Mouse (Mus musculus) liver, embryonic 14.5 days (tissue): ENCODE measurements at regions not wholly inside any gene's neighbourhood (a gene's known extent, or its start where the extent isn't known, plus 50 kb on each side); places are given as distances from the start of the nearest gene placed in this dataset.

Experiments
- ATAC-seq: fragments of 200-750 bp; cut with Nextera tagmentation; 2 replicates; pipeline ENCODE4 v1.8.0; 2017; ENCODE audit warnings: moderate number of reproducible peaks, mild to moderate bottlenecking, moderate library complexity; ENCODE audit not compliant: insufficient read depth
- DNase-seq, 3 experiments: peaks; one replicate each; pipeline ENCODE4 v3.0.0-alpha.2; 2012 to 2013; ENCODE audit warnings: low read depth in 3 of 3, low spot score in 3 of 3
- H3K27ac ChIP-seq: fragments of 300-500 bp; sonication (generic); 2 replicates; pipeline ENCODE4 v1.5.1; 2014; ENCODE audit warnings: moderate library complexity, mild to moderate bottlenecking, control low read depth, inconsistent platforms
- H3K27me3 ChIP-seq: fragments of 300-500 bp; sonication (generic); 2 replicates; pipeline ENCODE4 v1.6.1; 2014; ENCODE audit warnings: mild to moderate bottlenecking, low read length, moderate library complexity; ENCODE audit not compliant: control insufficient read depth, insufficient read depth
- H3K36me3 ChIP-seq: fragments of 300-500 bp; sonication (generic); replicated peaks from 2 replicates; pipeline ENCODE4 v1.6.1; 2014; ENCODE audit warnings: low read depth; ENCODE audit not compliant: control insufficient read depth, insufficient read depth
- H3K4me1 ChIP-seq, 2 experiments: fragments of 200-500 bp in 1 of 2; fragments of 300-500 bp in 1 of 2; sonication (generic) in 1 of 2; replicated peaks; 2 replicates each; pipeline ENCODE4 v1.6.1; 2012 to 2014; ENCODE audit warnings: antibody characterized with exemption in 1 of 2, inconsistent platforms in 1 of 2, low read length in 1 of 2; ENCODE audit not compliant: control insufficient read depth in 2 of 2, insufficient read depth in 2 of 2
- H3K4me2 ChIP-seq: fragments of 300-500 bp; sonication (generic); 2 replicates; pipeline ENCODE4 v1.6.1; 2014; ENCODE audit warnings: low read depth, mild to moderate bottlenecking, control low read depth, moderate library complexity
- H3K4me3 ChIP-seq, 2 experiments: fragments of 200-500 bp in 1 of 2; fragments of 300-500 bp in 1 of 2; sonication (generic) in 1 of 2; 2 replicates each; pipeline ENCODE4 v1.5.1; 2012 to 2014; ENCODE audit warnings: low read depth in 2 of 2, low read length in 2 of 2, mild to moderate bottlenecking in 2 of 2, control low read depth in 1 of 2, inconsistent platforms in 1 of 2, moderate library complexity in 1 of 2; ENCODE audit not compliant: insufficient read depth in 1 of 2
- H3K9ac ChIP-seq: fragments of 300-500 bp; sonication (generic); replicated peaks from 2 replicates; pipeline ENCODE4 v1.6.1; 2014; ENCODE audit warnings: mild to moderate bottlenecking, control low read depth, moderate library complexity
- H3K9me3 ChIP-seq: fragments of 300-500 bp; sonication (generic); 2 replicates; pipeline ENCODE4 v1.6.1; 2016; ENCODE audit warnings: low read length, mixed read lengths; ENCODE audit not compliant: control insufficient read depth
- CTCF ChIP-seq: IDR thresholded peaks from 2 replicates; pipeline ENCODE4 v1.5.1; 2016; ENCODE audit warnings: antibody characterized with exemption, low read depth, control low read depth
- EP300 ChIP-seq: IDR thresholded peaks from 2 replicates; pipeline ENCODE4 v1.6.1; 2016; ENCODE audit warnings: antibody characterized with exemption, low read depth
- WGBS: fragments of 180-500 bp; shearing (Covaris S2); extraction: QIAGEN DNeasy Blood & Tissue Kit; methylation state at CpG from one replicate; pipeline ENCODE4 v1.1.7; 2014; ENCODE audit not compliant: insufficient replicate concordance; 5-methylcytosine and 5-hydroxymethylcytosine counted together

DNA sequence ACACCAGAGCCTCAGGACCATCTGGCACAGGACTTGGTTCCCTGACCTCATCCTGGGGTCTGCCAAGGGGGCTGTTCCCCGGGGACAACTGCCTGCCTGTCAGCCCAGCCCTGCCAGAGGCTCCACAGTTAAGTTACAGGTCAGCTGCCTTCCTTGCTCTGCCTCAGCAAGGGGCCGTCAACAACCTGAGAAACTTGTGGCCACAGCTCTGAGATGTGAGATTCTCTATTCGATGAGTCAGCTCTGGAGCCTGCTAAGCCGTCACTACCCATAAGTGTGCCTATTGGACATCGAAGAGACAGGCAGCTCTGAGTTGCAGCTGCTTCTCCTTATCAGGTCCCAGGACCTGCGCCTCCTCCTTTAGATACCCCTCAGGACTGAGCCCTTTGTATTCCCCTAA lies 54.3 kb upstream of the Alk start:
- H3K36me3 ChIP-seq, result no peaks in the 10 kb centered on the region
- H3K9me3 ChIP-seq, result no peaks in the 10 kb centered on the region
- H3K27me3 ChIP-seq, result no peaks in the 10 kb centered on the region
- ATAC-seq (no peak), DNase-seq (no peak)
- no peak for TF ChIP-seq EP300
- TF ChIP-seq CTCF, result no peak
- H3K4me2 ChIP-seq, result no peak overlapping the region
- no peak overlapping the region for H3K4me3 ChIP-seq
- no peak overlapping the region for H3K27ac ChIP-seq
- H3K9ac ChIP-seq, result no peak overlapping the region
- WGBS, result 34% methylated on average over 6 of the region's 6 CpGs
- no peaks in the 10 kb centered on the region for H3K4me1 ChIP-seq

DNA sequence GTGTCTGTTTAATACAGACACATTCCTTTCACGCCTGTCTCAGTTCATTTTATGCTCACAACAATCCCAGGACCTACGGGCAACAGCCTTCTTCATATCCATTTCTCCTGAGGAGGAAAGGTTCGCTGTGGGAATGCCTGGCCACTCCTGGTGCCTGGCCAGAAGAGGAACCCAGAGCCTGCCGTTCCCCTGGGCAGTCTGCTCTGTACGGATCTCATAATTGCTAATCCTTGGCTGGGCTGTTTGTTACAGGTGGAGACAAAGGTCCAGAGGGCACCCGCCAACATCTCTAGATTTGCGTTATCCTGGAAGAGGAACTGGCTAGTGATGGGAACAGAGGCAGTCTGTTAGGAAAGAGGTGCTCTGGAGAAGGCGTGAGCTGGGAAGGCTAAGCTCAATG lies 53.4 kb upstream of the Alk start:
- Histone ChIP-seq H3K9me3 (no peaks in the 10 kb centered on the region), H3K4me3 (no peak overlapping the region), H3K4me1 (no peaks in the 10 kb centered on the region), H3K27me3 (no peaks in the 10 kb centered on the region), H3K27ac (no peak overlapping the region), H3K9ac (no peak overlapping the region), H3K4me2 (no peak overlapping the region), H3K36me3 (no peaks in the 10 kb centered on the region)
- TF ChIP-seq CTCF, result no peak
- TF ChIP-seq EP300, result no peak
- ATAC-seq (no peak), DNase-seq (no peak)
- 57% methylated on average over 8 of the region's 8 CpGs for WGBS
